Mouse (Mus musculus): ENCODE results near the gene Adgre5. TPM values are rescaled to one million over a fixed set of nuclear protein-coding genes. Genes with fewer than 3 reads are reported as not detected.

Gene Adgre5
- polyA plus RNA-seq, 1 experiment from 2014 or later = 45.8 TPM

DNA sequence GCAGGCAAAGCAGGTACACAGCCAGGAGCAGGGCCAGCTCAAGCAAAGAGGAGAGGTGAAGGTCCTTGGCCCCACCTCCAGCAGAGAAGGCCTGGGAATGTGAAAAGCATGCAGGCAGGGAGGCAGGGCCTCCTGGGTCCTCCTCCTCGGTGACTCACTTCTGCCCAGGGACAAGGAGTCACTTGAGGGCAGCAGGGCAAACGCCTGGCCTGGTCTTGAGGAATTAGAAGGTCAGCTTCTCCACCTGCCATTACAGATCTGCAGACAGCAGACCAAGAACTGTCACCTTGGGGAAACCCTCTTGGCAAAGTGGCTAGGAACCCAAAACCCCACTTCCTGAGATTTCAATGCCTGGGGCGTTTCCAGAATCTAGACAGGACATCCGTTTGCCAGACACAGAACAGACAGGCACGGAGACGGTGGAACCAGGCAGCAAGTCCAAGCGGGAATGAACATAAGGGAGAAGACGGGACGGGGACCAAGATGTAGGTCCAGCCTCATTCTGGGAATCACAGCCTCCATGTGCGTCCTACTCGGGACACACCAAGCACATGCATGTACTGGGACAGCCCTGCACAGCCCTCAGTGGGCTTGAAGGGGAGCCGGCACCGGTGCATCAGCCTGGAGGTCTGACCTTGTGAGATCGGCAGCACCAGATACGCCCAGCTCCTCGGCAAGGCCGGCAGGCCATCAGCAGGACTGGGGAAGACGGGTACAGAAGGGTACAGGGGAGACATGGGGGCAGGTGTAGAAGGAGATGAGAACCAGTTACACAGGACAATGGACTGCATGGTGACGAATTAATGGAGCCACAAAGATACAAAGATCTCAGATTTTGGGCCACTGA, 43.5 kb downstream of the Adgre5 start:
- Histone ChIP-seq H3K9ac (ENCODE audit: low read depth, low read length) (peak overlapping the region; percentile 87), H3K27ac (replicated peaks; ENCODE audit: low read depth, low read length) (no peak overlapping the region; the same call in 1 of the 2 replicates), H3K27me3 (replicated peaks; ENCODE audit: control insufficient read depth, insufficient read depth, low read length) (no peaks in the 10 kb centered on the region), H3K4me3 (ENCODE audit: low read depth, low read length) (peak overlapping the region; percentile 86), H3K4me2 (ENCODE audit: low read depth, low read length) (peak overlapping the region; percentile 97), H3K9me3 (ENCODE audit: control insufficient read depth, low read length) (no peaks in the 10 kb centered on the region), H3K4me1 (ENCODE audit: control insufficient read depth, insufficient read depth, low read length) (peaks cover 25% of the 10 kb centered on the region), H3K36me3 (ENCODE audit: control insufficient read depth, insufficient read depth, low read length) (0 out of 2 replicates have a peak, but pooled peaks cover 2% of the 10 kb centered on the region)
- 35% methylated on average over 19 of the region's 19 CpGs for WGBS
- DNase-seq (ENCODE audit: low spot score) (peak; percentile 7), ATAC-seq (ENCODE audit: low read depth) (no peak)

DNA sequence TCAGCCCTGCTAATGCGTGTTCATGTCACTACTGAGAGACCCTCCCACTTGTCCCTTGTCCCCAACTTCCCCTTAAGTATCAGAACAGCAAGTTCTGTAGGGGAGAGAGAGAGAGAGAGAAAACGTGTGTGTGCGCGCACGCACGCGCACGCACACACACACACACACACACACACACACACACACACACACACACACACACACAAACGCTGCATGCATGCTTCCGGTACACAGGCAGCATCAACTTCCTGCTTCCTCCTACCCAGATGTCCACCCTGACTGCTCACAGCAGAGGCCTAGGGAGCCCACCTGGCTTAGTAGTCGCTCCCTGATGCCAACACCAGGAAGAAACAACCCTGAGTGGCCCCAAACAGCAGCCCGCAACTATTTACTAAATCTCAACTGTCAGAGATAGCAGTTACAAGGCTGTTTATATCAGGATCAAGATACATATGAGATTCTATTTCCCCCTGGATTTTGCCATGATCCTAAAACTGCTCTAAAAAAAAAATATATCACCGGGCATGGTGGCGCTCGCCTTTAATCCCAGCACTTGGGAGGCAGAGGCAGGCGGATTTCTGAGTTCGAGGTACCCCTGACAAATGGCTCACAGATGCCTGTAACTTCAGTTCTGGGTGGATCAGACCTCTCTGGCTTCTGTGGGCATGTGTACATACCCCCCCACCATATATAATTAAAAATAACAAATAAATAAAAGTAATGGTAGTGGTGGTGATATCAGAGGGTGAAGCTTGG, 45.6 kb downstream of the Adgre5 start:
- H3K4me3 ChIP-seq (ENCODE audit: low read depth, low read length) = no peak overlapping the region
- DNase-seq (ENCODE audit: low spot score) (no peak), ATAC-seq (ENCODE audit: low read depth) (no peak)
- H3K4me1 ChIP-seq (ENCODE audit: control insufficient read depth, insufficient read depth, low read length) = peaks cover 25% of the 10 kb centered on the region
- H3K4me2 ChIP-seq (ENCODE audit: low read depth, low read length) = no peak overlapping the region
- H3K36me3 ChIP-seq (ENCODE audit: control insufficient read depth, insufficient read depth, low read length) = peaks cover 22% of the 10 kb centered on the region
- no peaks in the 10 kb centered on the region for H3K27me3 ChIP-seq (replicated peaks; ENCODE audit: control insufficient read depth, insufficient read depth, low read length)
- no peak overlapping the region for H3K9ac ChIP-seq (ENCODE audit: low read depth, low read length)
- H3K27ac ChIP-seq (replicated peaks; ENCODE audit: low read depth, low read length) = no peak overlapping the region
- no peaks in the 10 kb centered on the region for H3K9me3 ChIP-seq (ENCODE audit: control insufficient read depth, low read length)
- WGBS = 83% methylated on average over 17 of the region's 17 CpGs

DNA sequence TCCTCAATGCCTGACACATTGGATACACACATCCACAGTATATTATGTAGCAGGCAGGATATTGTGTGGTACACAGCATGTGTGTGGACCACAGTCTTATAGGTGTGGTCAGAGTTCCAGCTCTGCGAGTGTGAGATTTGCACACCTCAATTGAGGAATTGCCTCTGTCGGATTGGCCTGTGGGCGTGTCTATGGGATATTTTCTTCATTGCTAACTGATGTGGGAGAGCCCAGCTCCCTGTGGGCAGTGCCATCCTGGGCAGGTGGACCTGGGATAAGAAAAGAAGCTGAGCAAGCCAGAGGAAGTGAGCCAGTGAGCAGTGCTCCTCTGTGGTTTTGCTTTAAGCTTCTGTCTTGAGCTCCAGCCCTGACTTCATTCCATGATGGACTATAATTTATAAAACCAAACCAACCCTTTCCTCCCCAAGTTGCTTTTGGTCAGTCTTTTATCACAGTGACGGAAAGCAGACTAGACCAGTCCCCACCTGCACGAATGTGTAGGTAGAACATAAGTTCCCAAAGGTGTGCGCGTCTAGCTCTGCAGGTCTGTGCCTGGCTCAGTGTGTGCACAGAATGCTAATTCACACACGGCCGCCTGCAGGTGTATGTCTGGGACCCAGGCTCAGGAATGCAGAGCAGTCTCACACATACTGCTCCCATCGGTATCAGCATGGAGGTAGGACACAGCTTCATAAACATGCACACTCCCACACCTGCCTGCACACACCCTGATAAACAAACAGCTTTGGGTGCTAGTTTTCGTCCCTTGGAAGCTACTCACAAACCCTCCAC, 46.6 kb downstream of the Adgre5 start:
- Histone ChIP-seq H3K4me1 (ENCODE audit: control insufficient read depth, insufficient read depth, low read length) (peaks cover 17% of the 10 kb centered on the region), H3K4me3 (ENCODE audit: low read depth, low read length) (no peak overlapping the region), H3K27ac (replicated peaks; ENCODE audit: low read depth, low read length) (no peak overlapping the region), H3K36me3 (ENCODE audit: control insufficient read depth, insufficient read depth, low read length) (peaks cover 28% of the 10 kb centered on the region), H3K27me3 (replicated peaks; ENCODE audit: control insufficient read depth, insufficient read depth, low read length) (no peaks in the 10 kb centered on the region), H3K4me2 (ENCODE audit: low read depth, low read length) (no peak overlapping the region), H3K9me3 (ENCODE audit: control insufficient read depth, low read length) (no peaks in the 10 kb centered on the region), H3K9ac (ENCODE audit: low read depth, low read length) (no peak overlapping the region)
- ATAC-seq (ENCODE audit: low read depth) (no peak), DNase-seq (ENCODE audit: low spot score) (no peak)
- WGBS = 87% methylated on average over 11 of the region's 11 CpGs

DNA sequence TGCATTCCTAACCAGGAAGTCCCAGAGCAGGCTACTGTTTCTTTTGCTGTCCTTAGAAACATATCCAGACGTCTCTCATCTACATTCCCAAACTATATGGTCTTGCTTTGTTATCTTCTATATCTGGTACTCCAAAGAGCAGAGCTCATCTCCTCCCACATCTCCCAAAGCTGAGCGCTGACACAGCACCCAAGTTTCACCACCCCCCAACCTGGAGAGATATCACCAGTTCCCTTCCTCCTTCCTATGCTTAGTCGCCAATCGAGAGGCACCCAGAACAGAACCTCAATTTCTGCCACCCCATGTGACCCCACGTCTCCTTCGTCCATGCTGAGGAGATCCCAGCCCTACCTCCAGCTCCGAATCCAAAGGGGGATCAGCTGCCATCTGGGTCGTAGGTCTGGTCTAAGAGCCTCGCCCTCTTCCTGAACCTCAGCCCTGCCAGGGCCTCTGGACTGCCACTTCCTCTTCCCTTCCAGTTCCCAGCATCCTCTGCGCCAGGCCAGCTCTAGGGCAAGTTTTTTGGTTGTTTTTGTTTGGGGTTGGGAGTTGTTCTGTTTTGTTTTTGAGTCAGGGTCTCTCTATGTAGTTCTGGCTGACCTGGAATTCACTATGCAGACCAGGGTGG, 47.4 kb downstream of the Adgre5 start:
- WGBS = 81% methylated on average over 10 of the region's 10 CpGs
- no peak overlapping the region for H3K27ac ChIP-seq (replicated peaks; ENCODE audit: low read depth, low read length)
- H3K36me3 ChIP-seq (ENCODE audit: control insufficient read depth, insufficient read depth, low read length) = peaks cover 33% of the 10 kb centered on the region
- DNase-seq (ENCODE audit: low spot score) (no peak), ATAC-seq (ENCODE audit: low read depth) (no peak)
- no peak overlapping the region for H3K4me2 ChIP-seq (ENCODE audit: low read depth, low read length)
- peaks cover 15% of the 10 kb centered on the region for H3K4me1 ChIP-seq (ENCODE audit: control insufficient read depth, insufficient read depth, low read length)
- H3K27me3 ChIP-seq (replicated peaks; ENCODE audit: control insufficient read depth, insufficient read depth, low read length) = no peaks in the 10 kb centered on the region
- no peaks in the 10 kb centered on the region for H3K9me3 ChIP-seq (ENCODE audit: control insufficient read depth, low read length)
- no peak overlapping the region for H3K9ac ChIP-seq (ENCODE audit: low read depth, low read length)
- H3K4me3 ChIP-seq (ENCODE audit: low read depth, low read length) = no peak overlapping the region

DNA sequence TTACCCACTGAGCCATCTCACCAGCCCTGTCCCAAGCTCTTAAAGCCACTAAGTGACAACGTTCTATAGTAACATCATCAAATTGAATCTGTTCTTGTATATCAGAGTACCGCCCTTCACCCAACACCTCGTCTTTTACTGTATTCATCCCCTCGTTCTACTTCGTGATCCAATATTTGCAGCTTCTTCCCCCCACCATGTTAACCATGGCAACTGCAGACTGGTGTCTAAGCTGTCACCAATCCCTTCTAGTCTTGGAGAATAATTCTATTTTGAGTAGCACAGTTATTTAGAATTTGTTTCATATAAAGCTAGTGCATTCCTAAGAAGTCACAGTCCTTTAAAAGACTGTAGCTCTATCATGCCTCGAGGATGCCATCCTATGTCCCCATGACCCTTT, 51.9 kb downstream of the Adgre5 start:
- DNase-seq (ENCODE audit: low spot score) = no peak
- Histone ChIP-seq H3K4me3 (ENCODE audit: low read depth, low read length) (no peak overlapping the region), H3K27me3 (replicated peaks; ENCODE audit: control insufficient read depth, insufficient read depth, low read length) (no peaks in the 10 kb centered on the region), H3K9ac (ENCODE audit: low read depth, low read length) (no peak overlapping the region), H3K4me1 (ENCODE audit: control insufficient read depth, insufficient read depth, low read length) (no peaks in the 10 kb centered on the region; the same call in 1 of the 2 replicates), H3K4me2 (ENCODE audit: low read depth, low read length) (no peak overlapping the region), H3K27ac (replicated peaks; ENCODE audit: low read depth, low read length) (no peak overlapping the region), H3K36me3 (ENCODE audit: control insufficient read depth, insufficient read depth, low read length) (peaks cover 64% of the 10 kb centered on the region), H3K9me3 (ENCODE audit: control insufficient read depth, low read length) (no peaks in the 10 kb centered on the region)
- no peak for ATAC-seq (ENCODE audit: low read depth)
- 91% methylated on average over 6 of the region's 6 CpGs for WGBS

DNA sequence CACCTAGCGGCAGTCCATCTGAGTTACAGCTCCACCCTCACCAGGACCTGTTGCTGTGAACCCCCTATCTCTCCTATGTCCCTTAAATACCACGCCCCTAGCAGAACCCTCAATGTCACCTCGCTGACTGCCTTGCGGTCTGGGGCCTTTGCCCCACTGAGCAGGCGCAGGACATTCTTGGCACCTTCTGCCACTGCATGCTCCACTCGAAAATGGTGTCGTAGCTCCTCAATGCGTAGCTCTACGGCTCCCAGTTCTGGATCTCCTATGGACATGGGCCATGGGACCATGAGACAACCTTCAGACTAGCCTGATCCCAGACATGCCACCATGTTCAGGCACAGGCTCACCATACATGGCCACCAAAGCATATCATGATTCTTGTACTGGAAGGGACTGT, 56.6 kb downstream of the Adgre5 start:
- WGBS = 94% methylated on average over 9 of the region's 9 CpGs
- no peak overlapping the region for H3K9ac ChIP-seq (ENCODE audit: low read depth, low read length)
- no peak overlapping the region for H3K27ac ChIP-seq (replicated peaks; ENCODE audit: low read depth, low read length)
- DNase-seq (ENCODE audit: low spot score) (no peak), ATAC-seq (ENCODE audit: low read depth) (no peak)
- no peak overlapping the region for H3K4me2 ChIP-seq (ENCODE audit: low read depth, low read length)
- no peaks in the 10 kb centered on the region for H3K27me3 ChIP-seq (replicated peaks; ENCODE audit: control insufficient read depth, insufficient read depth, low read length)
- peaks cover 71% of the 10 kb centered on the region for H3K36me3 ChIP-seq (ENCODE audit: control insufficient read depth, insufficient read depth, low read length)
- H3K9me3 ChIP-seq (ENCODE audit: control insufficient read depth, low read length) = no peaks in the 10 kb centered on the region
- H3K4me3 ChIP-seq (ENCODE audit: low read depth, low read length) = no peak overlapping the region
- H3K4me1 ChIP-seq (ENCODE audit: control insufficient read depth, insufficient read depth, low read length) = peaks cover 18% of the 10 kb centered on the region

DNA sequence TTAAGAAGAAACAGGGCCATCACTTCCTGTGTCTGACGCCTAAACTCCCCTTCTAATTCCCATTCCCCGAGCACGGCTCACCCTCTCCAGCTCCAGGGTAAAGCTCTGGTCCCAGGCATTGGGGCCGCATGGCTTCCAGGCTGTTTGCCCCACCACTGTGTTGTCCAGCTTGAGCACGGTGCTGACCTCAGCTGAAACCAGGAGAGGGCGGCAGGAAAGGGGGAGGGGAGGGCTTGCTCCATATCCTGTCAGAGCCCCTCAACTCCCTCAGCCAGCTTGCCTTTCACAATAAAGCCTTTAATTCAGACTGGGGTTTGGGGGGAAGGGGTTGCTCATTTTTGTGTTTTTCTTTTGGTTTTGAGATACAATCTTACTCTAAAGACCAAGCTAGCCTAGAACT, 60.0 kb downstream of the Adgre5 start:
- Histone ChIP-seq H3K4me2 (ENCODE audit: low read depth, low read length) (0 out of 2 replicates have a peak overlapping the region, but pooled peaks have one; percentile 13), H3K36me3 (ENCODE audit: control insufficient read depth, insufficient read depth, low read length) (peaks cover 86% of the 10 kb centered on the region)
- ATAC-seq (ENCODE audit: low read depth) = peak; percentile 66; the same call in 1 of the 2 replicates

DNA sequence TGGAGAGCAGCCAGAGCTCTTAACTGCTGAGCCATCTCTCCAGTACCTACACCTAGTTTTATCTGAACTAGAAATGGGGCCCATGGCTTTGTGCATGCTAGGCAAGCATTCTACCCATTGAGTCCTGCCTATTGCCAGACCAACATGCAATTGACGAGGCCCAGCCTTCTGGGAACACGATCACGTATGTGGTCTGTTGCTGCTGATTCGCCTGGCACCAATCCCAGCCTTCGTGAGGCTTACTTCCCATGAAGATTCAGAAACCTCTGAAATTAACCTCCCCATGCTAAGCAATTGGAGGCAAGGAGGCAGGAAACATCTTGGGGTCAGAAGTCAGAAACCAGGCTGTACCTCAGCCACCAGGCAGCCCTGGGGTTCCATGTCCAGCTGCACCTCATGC, 60.5 kb downstream of the Adgre5 start:
- Histone ChIP-seq H3K4me2 (ENCODE audit: low read depth, low read length) (no peak overlapping the region), H3K27me3 (replicated peaks; ENCODE audit: control insufficient read depth, insufficient read depth, low read length) (no peaks in the 10 kb centered on the region), H3K9ac (ENCODE audit: low read depth, low read length) (no peak overlapping the region), H3K36me3 (ENCODE audit: control insufficient read depth, insufficient read depth, low read length) (peaks cover 87% of the 10 kb centered on the region), H3K27ac (replicated peaks; ENCODE audit: low read depth, low read length) (peak overlapping the region; percentile 78), H3K4me1 (ENCODE audit: control insufficient read depth, insufficient read depth, low read length) (peaks cover 18% of the 10 kb centered on the region), H3K4me3 (ENCODE audit: low read depth, low read length) (no peak overlapping the region), H3K9me3 (ENCODE audit: control insufficient read depth, low read length) (no peaks in the 10 kb centered on the region)
- WGBS = 41% methylated on average over 5 of the region's 5 CpGs
- peak; percentile 45; the same call in 1 of the 2 replicates for ATAC-seq (ENCODE audit: low read depth)
- peak; percentile 84 for DNase-seq (ENCODE audit: low spot score)

More for the DNA sequence above, 60.0 kb downstream of the Adgre5 start:
- Histone ChIP-seq H3K9me3 (ENCODE audit: control insufficient read depth, low read length) (no peaks in the 10 kb centered on the region), H3K4me1 (ENCODE audit: control insufficient read depth, insufficient read depth, low read length) (peaks cover 18% of the 10 kb centered on the region), H3K4me3 (ENCODE audit: low read depth, low read length) (no peak overlapping the region), H3K9ac (ENCODE audit: low read depth, low read length) (no peak overlapping the region), H3K27ac (replicated peaks; ENCODE audit: low read depth, low read length) (peak overlapping the region; percentile 78), H3K27me3 (replicated peaks; ENCODE audit: control insufficient read depth, insufficient read depth, low read length) (no peaks in the 10 kb centered on the region)
- WGBS = 15% methylated on average over 6 of the region's 6 CpGs
- DNase-seq (ENCODE audit: low spot score) = peak; percentile 54
